Mouse (Mus musculus): Measurements from ENCODE around the gene Ech1.

Ech1 gene

DNA sequence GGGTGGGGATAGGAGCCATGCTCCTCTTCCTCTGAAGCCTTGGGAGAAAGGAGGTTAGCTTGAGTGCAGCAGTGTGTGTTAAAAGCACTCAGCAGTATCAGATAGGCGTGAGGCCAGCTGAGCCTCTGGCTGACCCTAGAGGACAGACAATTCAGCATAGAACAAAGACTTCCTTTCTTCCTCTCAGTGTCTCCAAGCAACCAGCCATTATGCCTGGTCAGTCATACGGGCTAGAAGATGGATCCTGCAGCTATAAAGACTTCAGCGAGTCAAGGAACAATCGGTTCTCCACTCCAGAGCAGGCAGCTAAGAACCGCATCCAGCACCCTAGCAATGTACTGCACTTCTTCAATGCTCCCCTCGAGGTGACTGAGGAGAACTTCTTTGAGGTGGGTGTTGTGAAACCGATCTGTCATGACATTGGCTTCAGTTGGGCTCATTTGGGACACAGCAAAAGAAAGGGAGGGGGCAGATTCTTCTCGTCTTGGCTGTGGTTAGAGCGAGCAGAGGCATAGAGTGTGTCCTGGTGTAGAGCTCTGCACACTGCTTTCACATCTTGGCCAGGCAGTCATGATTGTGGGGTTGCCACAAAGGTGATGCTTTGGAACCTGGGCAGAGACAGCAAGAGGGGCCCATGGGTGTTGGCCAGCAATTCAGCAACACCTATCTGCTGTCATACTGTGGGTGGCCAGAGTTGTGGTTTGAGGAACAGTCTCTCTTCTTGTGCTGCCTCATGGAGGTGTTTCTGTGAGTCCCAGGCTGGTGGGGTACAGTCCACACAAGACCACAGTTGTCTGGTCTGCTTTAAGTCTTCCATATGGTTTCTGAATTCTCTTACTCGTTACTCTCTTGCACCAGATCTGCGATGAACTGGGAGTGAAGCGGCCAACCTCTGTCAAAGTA lies 4.4 kb upstream of the Ech1 start:
- DNase-seq (ENCODE audit: low read depth, low spot score): no peak

DNA sequence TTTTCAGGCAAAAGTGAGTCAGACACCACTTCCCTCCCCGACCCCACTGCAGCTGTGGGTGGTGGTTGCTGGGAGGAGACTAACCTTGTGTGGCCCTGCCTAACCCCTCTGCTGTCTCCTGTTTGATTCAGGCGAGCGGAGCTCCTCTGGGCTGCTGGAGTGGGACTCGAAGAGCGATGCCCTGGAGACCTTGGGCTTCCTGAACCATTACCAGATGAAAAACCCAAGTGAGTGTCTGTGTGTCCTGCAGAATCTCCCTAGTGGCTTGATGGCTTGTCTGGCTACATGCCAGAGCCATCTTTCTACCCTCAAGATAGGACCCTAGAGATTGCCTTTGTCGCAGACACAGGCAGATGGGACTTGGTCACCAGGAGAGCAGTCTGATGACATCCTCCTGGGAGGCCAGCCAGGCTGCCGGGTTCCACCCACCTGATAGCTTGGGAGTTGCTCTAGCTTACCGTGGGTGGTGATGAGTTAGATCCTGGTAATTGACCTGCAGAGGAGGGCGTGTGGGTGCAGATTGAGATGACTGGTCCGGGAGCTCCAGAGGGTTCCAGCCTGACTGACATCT lies 3.7 kb upstream of the Ech1 start:
- no peak for DNase-seq (ENCODE audit: low read depth, low spot score)

DNA sequence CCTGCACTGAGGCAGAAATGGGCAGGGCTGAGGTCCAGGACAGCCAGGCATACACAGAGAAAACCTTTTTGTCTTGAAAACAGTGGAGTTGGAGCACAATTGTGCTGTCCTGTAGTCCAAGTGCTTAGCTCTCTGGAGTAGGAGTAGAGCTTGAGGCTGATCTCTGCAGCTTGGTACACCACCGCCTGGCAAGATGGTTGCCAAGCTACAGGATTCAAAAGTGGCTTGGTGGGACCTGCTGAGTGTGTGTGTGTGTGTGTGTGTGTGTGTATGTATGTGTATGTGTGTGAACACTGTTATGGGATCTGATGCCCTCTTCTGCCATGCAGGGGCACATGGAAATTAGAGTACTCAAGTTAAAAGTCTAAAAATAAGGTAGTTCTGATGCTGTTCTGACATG lies 2.5 kb upstream of the Ech1 start:
- no peak for DNase-seq (ENCODE audit: low read depth, low spot score)

DNA sequence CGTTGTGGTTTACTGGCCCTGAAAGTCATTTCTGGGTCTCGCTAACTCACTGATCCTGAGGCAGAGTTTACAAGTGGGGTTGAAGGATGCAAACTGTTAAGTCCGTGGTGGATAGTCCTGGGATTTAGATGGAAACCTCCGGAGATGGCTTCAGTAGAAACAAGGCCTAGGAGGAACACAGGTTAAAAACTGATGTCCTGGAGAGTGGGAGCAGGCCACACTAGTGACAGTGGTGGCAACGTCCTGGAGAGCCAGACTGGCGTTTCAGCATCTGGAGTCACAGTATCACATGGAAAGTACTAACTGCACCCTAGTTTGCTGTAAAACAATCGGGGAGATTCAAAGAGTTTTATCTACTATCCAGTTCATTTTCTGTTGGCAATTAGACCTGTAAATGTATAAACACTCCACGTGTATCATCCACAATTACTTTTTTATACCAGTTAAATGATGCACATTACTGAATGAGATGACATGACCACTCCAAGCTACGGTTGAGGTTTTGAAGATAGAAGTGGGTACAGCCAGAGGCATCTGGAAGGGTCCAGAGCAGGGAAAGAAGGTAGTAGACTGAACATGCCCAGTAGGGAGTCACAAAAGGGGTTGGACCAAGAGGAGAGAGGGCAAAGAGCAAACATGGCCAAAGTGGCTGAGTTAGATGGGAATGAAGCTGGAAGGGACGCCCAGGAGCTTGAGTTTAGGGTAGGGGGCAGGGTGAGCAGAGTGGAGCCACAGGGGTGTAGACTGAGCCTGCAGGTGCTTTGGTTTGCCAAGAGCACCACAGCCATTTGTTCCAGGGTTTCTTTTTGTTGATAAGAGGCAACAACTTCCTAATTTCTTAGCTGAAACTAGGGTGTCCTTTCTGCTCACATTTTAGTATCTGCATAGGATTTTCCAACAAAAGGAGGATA lies 1.8 kb upstream of the Ech1 start:
- DNase-seq (ENCODE audit: low read depth, low spot score): no peak

DNA sequence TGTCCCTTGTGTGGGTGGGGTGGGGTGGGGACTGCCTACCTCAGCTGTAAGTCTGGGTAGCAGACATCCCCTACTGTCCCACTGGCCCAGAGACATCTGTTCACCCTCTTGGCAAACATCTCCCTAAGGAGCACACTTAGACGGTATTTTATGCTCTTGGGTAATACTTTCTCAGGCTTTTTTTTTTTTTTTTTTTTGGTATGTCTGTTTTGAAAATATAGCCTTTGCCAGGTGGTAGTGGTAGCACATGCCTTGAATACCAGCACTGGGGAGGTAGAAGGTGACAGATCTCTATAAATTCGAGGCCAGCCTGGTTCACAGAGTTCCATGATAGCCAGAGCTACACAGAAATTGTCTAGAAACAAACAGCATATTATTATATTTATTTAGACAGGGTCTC lies 1.1 kb upstream of the Ech1 start:
- no peak for DNase-seq (ENCODE audit: low read depth, low spot score)

DNA sequence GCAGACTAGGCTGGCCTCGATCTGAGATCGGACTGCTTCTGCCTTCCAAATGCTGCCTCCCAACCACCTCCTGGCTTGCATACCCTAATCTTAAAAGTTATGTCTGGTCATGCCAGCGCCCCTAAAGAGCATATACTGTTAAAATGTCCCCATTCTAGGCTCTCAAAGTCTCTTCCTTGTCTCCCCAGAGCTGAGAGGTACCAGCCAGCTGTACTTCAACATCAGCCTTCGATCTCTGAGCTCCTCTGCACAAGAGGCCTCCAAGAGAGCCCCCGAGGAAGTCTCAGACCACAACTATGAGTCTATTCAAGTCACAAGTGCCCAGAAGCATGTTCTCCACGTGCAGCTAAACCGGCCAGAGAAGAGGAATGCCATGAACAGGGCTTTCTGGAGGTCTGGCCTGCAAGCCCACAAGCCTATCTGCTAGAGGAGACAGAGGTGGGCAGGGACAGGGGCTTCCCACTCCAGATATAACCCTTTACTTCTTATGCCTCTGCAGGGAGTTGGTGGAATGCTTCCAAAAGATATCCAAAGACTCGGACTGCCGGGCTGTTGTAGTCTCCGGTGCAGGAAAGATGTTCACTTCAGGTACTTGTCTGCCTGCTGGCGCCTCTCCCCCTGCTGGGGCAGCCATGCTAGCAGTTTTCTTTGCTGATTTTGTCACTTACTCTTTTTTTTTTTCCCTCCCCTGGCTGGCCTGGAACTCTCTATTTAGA lies 827 bp downstream of the Ech1 start:
- DNase-seq (ENCODE audit: low read depth, low spot score): no peak

DNA sequence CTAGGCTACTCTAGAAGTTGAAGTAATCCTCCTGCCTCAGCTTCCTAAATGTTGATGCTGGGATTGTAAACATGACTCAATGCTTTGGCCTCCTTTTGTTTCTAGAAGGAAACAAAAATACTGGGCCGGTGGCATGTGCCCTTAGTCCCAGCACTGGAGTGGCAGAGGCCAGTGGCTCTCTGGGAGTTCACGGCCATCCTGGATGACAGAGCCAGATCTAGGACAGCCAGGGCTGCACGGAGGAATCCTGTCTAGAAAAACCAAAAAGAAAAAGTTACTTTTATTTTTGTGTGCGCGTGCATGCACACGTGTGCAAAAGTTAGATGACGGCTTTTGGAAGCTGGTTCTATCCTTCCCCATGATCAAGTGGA lies 1.4 kb downstream of the Ech1 start:
- no peak for DNase-seq (ENCODE audit: low read depth, low spot score)

DNA sequence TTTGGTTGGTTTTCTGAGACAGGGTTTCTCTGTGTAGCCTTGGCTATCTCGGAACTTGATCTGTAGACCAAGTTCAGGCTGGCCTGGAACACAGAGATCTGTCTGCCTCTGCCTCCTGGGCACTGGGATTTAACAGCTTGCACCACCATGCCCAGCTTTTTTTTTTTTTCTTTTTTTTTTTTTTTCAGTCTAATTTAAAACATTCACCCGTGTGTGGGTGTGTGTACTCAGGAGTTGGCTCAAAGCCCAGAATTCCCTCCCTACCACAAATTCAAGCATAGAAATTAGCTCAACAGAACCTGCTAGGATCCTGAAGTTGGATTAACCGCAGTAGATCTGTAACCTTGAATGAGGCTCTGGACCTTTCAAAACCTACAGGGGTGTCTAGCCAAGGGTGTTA lies 2.3 kb downstream of the Ech1 start:
- DNase-seq (ENCODE audit: low read depth, low spot score): no peak

DNA sequence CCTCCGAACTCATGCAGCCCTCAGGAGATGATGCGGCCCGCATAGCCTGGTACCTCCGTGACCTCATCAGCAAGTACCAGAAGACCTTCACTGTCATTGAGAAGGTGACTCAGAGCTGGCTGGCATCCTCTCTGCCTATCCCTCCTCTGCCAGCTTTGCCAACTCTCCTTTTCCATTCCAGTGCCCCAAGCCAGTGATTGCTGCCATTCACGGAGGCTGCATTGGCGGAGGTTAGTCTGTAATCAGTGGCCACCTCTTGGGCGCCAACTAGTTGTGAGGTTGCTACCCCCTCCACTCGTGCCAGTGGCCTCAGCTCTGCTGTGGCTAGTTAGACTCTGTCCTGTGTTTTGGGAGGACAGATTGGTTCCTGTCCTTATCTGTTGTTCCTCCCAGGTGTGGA lies 4.8 kb downstream of the Ech1 start:
- DNase-seq (ENCODE audit: low read depth, low spot score): no peak

DNA sequence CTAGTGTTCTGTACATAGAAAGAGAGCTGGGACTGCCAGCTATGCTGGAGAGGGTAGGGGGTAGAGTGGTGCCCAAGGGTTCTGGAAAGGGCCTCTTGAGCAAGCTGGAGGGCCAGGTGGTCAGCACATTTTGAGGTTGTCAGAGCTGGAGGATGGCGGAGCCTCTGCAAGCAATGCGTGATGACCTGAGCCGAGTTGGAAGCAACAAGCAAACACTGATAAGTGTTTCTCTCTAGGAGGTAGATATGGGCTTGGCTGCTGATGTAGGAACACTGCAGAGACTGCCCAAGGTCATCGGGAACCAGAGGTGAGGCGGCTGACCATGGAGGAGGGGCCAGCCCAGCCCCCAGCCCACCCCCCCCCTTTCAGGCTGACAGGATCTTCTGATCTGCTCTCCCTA lies 6.0 kb downstream of the Ech1 start:
- DNase-seq (ENCODE audit: low read depth, low spot score): no peak

DNA sequence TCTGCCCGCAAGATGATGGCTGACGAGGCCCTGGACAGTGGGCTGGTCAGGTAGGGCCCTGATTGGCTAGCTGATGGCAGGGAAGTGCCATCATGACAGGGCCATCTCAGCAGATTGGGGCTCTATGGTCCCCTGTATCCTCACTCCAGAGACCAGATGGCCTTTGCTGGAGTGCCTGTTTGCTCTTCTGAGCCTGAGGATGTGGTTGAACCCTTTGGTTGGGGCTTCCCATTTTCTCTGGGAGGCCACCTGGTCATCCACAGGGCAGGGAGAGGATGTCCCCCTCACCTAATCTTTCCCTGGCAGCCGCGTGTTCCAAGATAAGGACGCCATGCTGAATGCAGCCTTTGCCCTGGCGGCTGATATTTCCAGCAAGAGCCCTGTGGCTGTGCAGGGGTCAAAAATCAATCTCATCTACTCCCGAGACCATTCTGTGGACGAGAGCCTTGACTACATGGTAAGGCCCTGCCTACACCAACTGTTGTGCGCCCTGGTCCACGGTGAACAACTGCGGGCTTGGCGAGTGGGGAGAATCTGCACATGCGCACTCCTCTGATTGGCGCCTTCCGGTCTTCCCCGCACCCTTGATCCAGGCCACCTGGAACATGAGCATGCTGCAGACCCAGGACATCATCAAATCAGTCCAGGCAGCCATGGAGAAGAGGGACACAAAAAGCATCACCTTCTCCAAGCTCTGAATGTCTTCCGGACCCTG lies 6.6 kb downstream of the Ech1 start:
- no peak for DNase-seq (ENCODE audit: low read depth, low spot score)

DNA sequence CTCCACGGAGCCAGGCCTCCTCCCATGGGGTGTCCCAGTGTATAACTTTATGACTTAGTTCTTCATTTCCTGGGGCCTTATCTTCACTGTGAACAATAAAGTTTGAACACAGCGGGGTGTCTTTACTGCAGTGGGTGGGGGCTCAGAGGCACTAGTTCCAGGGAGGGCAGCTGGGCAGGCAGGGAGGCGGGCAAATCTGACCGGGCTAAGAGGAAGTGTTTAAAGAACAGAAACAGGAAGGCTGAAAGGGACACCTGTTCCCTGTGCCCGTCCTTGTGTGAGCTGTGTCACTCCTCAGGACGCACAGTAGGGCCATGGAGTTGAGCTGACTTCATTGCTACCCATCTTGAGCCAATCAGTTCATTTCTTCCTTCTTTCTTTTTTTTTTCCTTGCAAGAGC lies 7.1 kb downstream of the Ech1 start:
- no peak for DNase-seq (ENCODE audit: low read depth, low spot score)

DNA sequence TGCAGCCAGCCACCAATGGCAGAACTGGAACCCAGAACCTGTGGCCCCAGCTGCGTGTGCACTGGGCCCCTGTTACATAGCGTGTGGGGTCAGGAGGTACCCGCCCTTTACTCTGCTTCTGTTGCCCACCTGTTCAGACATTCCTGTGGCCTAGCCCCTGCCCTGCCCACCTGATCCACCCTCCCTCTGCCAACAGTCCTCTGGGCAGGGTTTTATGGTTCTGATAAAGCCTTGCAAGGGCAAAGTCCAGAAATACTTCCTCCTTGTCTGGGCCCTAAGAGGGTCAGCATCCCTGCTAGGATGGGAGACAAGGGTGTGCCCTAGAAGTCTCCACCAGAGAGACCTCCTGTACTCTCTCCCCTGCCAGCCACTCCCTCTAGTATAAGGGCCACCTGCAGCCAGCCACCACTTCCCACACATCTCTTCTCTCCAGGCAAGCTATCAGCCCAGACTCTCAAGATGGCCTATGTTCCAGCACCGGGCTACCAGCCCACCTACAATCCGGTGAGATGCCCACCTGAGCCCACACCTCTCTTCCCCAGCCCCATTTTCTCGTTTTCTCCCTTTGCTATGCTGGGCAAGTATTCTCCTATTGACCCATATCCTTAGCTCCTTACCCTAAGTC lies 8.8 kb downstream of the Ech1 start, which contains the start of gene Lgals4:
Lgals4 (plus strand) TSS at position 132 of the 625 bp plus-strand sequence.
- DNase-seq (ENCODE audit: low read depth, low spot score): no peak

DNA sequence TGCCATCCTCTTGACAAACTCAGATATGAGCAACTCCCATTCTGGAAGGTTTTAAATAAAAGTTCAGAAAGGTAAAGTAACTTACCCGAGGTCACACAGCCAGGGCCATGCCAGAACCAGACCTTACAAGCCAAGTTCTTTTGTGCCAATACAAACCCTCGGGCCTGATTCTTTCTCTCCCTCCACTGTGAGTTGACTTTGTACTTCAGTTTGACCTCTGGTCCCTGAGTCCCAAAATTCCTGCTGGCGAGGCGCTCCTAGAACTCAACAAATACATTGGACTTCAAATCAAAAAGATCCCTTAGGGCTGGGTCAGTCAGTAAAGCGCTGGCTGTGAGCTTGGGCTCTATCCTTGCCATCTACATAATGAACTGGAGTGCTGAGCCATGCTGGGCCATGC lies 11.9 kb downstream of the Ech1 start:
- no peak for DNase-seq (ENCODE audit: low read depth, low spot score)

DNA sequence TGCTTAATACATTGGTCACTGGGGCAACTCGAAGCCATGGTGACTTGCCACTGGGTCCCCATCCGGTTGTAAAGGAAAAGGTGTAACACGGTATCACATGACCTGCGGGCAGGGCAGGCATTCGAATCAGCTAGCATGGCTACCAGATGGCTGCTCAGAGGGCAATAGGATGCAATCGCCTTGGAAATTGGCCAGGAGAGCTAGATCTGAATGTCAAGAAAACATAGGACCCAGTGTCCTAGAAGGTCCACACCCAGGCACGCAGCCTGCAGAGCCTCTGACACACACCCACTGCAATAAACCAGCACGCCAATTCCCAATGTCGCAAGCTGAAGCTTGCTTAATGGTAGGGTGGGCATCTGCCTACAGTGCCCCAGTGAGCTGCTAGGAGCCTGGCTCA lies 13.3 kb downstream of the Ech1 start:
- no peak for DNase-seq (ENCODE audit: low read depth, low spot score)

DNA sequence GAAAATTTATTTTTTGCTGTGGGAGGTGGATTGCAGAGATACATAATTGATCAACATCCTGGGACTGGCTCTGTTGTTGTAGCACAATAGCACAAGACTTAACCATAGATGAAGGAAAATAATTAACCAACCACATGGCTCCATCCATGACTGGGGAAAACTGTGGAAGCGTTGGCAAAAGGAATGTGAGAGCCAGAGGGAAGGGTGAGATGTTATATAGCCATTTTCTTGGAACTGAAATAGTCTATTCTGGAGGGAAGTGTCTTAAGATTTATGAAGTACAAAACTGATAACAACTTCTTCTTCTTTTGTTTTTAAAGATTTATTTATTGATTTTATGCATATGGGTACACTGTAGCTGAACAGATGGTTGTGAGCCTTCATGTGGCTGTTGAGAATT lies 22.3 kb downstream of the Ech1 start:
- no peak for DNase-seq (ENCODE audit: low read depth, low spot score)

DNA sequence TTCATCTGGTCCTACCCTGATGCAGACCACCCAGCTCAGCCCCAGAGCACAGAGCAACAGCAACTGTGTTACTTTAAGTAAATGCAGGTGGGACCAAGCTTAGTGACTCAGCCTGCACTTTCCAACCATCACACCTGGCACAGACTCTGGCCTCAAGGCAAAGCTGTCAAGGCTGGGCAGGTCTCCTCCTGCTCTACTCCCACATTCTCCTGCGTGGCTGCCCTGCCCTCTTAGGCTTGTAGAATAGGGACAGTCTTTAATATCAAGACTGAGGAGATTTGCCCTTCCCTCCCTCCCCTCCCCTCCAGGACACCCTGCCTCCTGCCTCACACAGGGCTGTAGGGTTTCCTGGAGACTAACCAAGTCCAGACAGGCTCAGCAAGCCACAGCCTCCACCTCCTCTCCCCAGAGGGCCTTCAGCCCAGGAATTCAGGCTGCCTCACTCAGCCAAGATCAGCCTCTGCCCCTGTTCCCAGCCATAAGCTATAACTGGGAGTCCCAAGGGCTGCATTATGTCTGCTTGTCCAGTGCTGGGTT lies 24.8 kb downstream of the Ech1 start:
- DNase-seq (ENCODE audit: low read depth, low spot score): no peak

DNA sequence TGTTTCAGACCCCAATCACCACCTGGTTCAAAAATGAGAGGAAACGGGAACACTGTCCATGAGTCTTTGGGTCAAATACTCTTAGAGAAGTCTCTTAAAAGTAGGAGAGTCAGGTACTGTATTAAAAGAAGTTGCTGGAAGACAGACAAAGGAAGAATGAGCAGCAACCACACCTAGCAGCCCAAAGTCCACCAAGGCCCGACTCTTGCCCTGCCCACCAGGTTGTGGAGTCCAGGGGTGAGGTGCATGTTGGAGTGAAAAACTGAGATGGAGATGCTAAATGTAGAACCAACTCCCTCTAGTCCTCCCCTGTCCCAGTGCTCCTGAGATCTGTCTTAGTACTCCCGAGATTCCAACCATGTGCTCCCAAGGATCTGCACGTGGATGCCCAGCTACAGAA lies 25.6 kb downstream of the Ech1 start:
- no peak for DNase-seq (ENCODE audit: low read depth, low spot score)

DNA sequence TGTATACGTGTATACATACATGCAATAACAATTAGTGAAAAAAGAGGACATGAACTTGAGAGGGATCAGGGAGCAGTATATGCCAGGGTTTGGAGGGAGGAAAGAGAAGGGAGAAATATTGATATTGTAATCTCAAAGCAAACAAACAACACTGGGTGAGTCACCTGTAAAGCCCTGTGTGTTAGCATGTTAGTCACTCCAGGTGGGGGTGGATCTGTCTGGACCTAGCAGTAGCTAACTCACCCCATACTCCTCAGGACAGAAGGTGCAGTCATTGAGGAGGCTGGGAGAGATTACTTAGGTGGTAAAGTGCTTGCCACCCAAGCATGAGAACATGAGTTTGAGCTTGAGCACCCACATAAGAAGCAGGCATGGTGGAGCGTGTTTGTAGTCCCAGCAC lies 34.9 kb downstream of the Ech1 start:
- DNase-seq (ENCODE audit: low read depth, low spot score): no peak

DNA sequence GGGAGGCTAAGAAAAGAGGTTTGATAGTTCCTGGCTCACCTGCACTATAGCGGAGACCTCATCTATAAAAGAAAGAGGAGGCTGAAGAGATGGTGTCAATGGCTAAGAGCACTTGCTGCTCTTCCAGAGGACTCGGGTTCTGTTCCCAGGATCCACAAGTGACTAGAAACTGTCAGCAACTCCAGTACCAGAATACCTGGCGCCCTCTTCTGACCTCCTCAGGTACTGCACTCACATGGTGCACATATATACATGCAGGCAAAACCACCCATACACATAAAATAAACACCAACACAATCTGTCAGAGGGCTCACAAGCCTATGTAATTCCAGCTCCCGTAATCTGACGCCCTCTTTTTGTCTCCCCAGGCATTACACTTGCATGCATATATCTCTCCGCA lies 35.9 kb downstream of the Ech1 start:
- no peak for DNase-seq (ENCODE audit: low read depth, low spot score)

All from retina, adult 2 months (tissue).